Mouse (Mus musculus) cortical plate, adult 2 months (tissue): ENCODE data around the gene Cacng5.

Experiments
- CTCF ChIP-seq: fragments of 200-500 bp; IDR thresholded peaks from 2 replicates; pipeline ENCODE4 v1.5.1; 2011; ENCODE audit warnings: mild to moderate bottlenecking, control low read depth, low read length; ENCODE audit not compliant: insufficient read depth; ENCODE audit errors: extremely low read depth
- POLR2A ChIP-seq: fragments of 200-500 bp; IDR thresholded peaks from 2 replicates; pipeline ENCODE4 v1.6.1; 2011; ENCODE audit warnings: mild to moderate bottlenecking, low read length, control low read depth; ENCODE audit not compliant: insufficient read depth; ENCODE audit errors: extremely low read depth

GRCm38 (mm10) chr11:107887342-107887741 lies 27.5 kb downstream of the Cacng5 start:
- TF ChIP-seq POLR2A (no peak), CTCF (no peak)
